In genomic region chr3:51728456-51728855, GRCm38 (mm10) we compare ENCODE assay signal across 8 mouse cellular contexts.
DNase-seq lines count a peak whose midpoint lies in the region; ATAC-seq lines count a peak whose summit lies in the region.

No protein-coding gene starts in this region.

- 23% methylated on average over 12 of the region's 12 CpGs for WGBS in lung, embryonic 16.5 days
- 77% methylated on average over 12 of the region's 12 CpGs for WGBS in forebrain, embryonic 11.5 days
- WGBS in hindbrain, embryonic 14.5 days = 77% methylated on average over 12 of the region's 12 CpGs
- WGBS in midbrain, embryonic 15.5 days = 71% methylated on average over 12 of the region's 12 CpGs

- peaks cover 40% of the 10 kb centered on the region for H3K4me1 ChIP-seq in lung, embryonic 16.5 days (replicated peaks; ENCODE audit: control insufficient read depth, insufficient read depth, low read length)
- 0 out of 2 replicates have a peak, but pooled peaks cover 2% of the 10 kb centered on the region for H3K4me1 ChIP-seq in forebrain, embryonic 11.5 days (replicated peaks; ENCODE audit: control insufficient read depth, insufficient read depth, low read length)
- peaks cover 24% of the 10 kb centered on the region for H3K4me1 ChIP-seq in hindbrain, embryonic 14.5 days (replicated peaks; ENCODE audit: control insufficient read depth, insufficient read depth, low read length)
- peaks cover 40% of the 10 kb centered on the region for H3K4me1 ChIP-seq in midbrain, embryonic 15.5 days

- peak overlapping the region; percentile 27; the same call in 1 of the 2 replicates for H3K4me2 ChIP-seq in lung, embryonic 16.5 days (ENCODE audit: low read depth, low read length)
- no peak overlapping the region for H3K4me2 ChIP-seq in forebrain, embryonic 11.5 days (ENCODE audit: low read depth, low read length, severe bottlenecking)
- H3K4me2 ChIP-seq in hindbrain, embryonic 14.5 days (replicated peaks) = no peak overlapping the region
- no peak overlapping the region for H3K4me2 ChIP-seq in midbrain, embryonic 15.5 days

- H3K36me3 ChIP-seq in lung, embryonic 16.5 days (ENCODE audit: control insufficient read depth, insufficient read depth, low read length) = no peaks in the 10 kb centered on the region
- H3K36me3 ChIP-seq in forebrain, embryonic 11.5 days (ENCODE audit: control insufficient read depth, insufficient read depth, low read length) = no peaks in the 10 kb centered on the region
- H3K36me3 ChIP-seq in hindbrain, embryonic 14.5 days (replicated peaks; ENCODE audit: control insufficient read depth, insufficient read depth) = no peaks in the 10 kb centered on the region
- no peaks in the 10 kb centered on the region for H3K36me3 ChIP-seq in midbrain, embryonic 15.5 days (replicated peaks)

- no peaks in the 10 kb centered on the region for H3K9me3 ChIP-seq in lung, embryonic 16.5 days (ENCODE audit: control insufficient read depth, low read length)
- no peaks in the 10 kb centered on the region for H3K9me3 ChIP-seq in forebrain, embryonic 11.5 days (ENCODE audit: control insufficient read depth, low read length)
- H3K9me3 ChIP-seq in hindbrain, embryonic 14.5 days (ENCODE audit: control insufficient read depth, low read length) = no peaks in the 10 kb centered on the region
- no peaks in the 10 kb centered on the region for H3K9me3 ChIP-seq in midbrain, embryonic 15.5 days

- ATAC-seq in lung, embryonic 16.5 days (ENCODE audit: low read depth) = peak; percentile 77
- ATAC-seq in forebrain, embryonic 11.5 days (replicated peaks; ENCODE audit: low FRiP score) = 0 out of 2 replicates have a peak, but pooled peaks have one; percentile 30
- no peak for ATAC-seq in hindbrain, embryonic 14.5 days (ENCODE audit: low FRiP score)
- ATAC-seq in midbrain, embryonic 15.5 days (replicated peaks) = peak; percentile 46

- no peak overlapping the region for H3K4me3 ChIP-seq in lung, embryonic 16.5 days (ENCODE audit: low read length)
- H3K4me3 ChIP-seq in forebrain, embryonic 11.5 days (ENCODE audit: low read depth, low read length) = no peak overlapping the region
- no peak overlapping the region for H3K4me3 ChIP-seq in hindbrain, embryonic 14.5 days (replicated peaks; ENCODE audit: low read length)
- H3K4me3 ChIP-seq in midbrain, embryonic 15.5 days = no peak overlapping the region

- peak overlapping the region; percentile 72 for H3K27ac ChIP-seq in lung, embryonic 16.5 days (ENCODE audit: low read length)
- H3K27ac ChIP-seq in forebrain, embryonic 11.5 days (ENCODE audit: low read depth, low read length) = no peak overlapping the region; the same call in 1 of the 2 replicates
- H3K27ac ChIP-seq in hindbrain, embryonic 14.5 days = no peak overlapping the region
- peak overlapping the region; percentile 70; the same call in 1 of the 2 replicates for H3K27ac ChIP-seq in midbrain, embryonic 15.5 days

- H3K9ac ChIP-seq in lung, embryonic 16.5 days (ENCODE audit: low read length) = no peak overlapping the region
- no peak overlapping the region for H3K9ac ChIP-seq in forebrain, embryonic 11.5 days (ENCODE audit: low read length)
- 0 out of 2 replicates have a peak overlapping the region, but pooled peaks have one; percentile 24 for H3K9ac ChIP-seq in hindbrain, embryonic 14.5 days
- no peak overlapping the region for H3K9ac ChIP-seq in midbrain, embryonic 15.5 days

- no peak for DNase-seq in lung, adult 18-20 months
- DNase-seq in forebrain, embryonic 11.5 days (ENCODE audit: low spot score) = no peak
- no peak for DNase-seq in hindbrain, embryonic 14.5 days (ENCODE audit: low spot score)
- DNase-seq in cerebellum, postnatal 36 days = no peak
- no peak for DNase-seq in spleen, postnatal 14 days (ENCODE audit: low spot score in 2 of 2)
- DNase-seq in adrenal gland, adult 2 months = no peak

- H3K27me3 ChIP-seq in lung, embryonic 16.5 days (ENCODE audit: control insufficient read depth, insufficient read depth, low read depth, low read length) = no peaks in the 10 kb centered on the region
- H3K27me3 ChIP-seq in forebrain, embryonic 11.5 days (ENCODE audit: control insufficient read depth, insufficient read depth, low read length) = no peaks in the 10 kb centered on the region
- no peaks in the 10 kb centered on the region for H3K27me3 ChIP-seq in hindbrain, embryonic 14.5 days (ENCODE audit: control insufficient read depth, insufficient read depth, low read length)
- no peaks in the 10 kb centered on the region for H3K27me3 ChIP-seq in midbrain, embryonic 15.5 days (replicated peaks)

Comparison
In these comparisons a context has a peak if more than half of its experiments do, and no peak if none do; other contexts are left out.
1. H3K27ac ChIP-seq: peak in lung, embryonic 16.5 days (single experiment) and midbrain, embryonic 15.5 days (single experiment); none in forebrain, embryonic 11.5 days (single experiment) and hindbrain, embryonic 14.5 days (single experiment).